Mouse (Mus musculus): ENCODE results near the gene Mob1a. TPM values are rescaled to one million over a fixed set of nuclear protein-coding genes. Genes with fewer than 3 reads are reported as not detected.

The Mob1a gene
- polyA plus RNA-seq (2016; fragmentation: Nextera tagmentation; extraction: Ambion mirVana): 65.4 and 68.7 TPM in 2 replicates

DNA sequence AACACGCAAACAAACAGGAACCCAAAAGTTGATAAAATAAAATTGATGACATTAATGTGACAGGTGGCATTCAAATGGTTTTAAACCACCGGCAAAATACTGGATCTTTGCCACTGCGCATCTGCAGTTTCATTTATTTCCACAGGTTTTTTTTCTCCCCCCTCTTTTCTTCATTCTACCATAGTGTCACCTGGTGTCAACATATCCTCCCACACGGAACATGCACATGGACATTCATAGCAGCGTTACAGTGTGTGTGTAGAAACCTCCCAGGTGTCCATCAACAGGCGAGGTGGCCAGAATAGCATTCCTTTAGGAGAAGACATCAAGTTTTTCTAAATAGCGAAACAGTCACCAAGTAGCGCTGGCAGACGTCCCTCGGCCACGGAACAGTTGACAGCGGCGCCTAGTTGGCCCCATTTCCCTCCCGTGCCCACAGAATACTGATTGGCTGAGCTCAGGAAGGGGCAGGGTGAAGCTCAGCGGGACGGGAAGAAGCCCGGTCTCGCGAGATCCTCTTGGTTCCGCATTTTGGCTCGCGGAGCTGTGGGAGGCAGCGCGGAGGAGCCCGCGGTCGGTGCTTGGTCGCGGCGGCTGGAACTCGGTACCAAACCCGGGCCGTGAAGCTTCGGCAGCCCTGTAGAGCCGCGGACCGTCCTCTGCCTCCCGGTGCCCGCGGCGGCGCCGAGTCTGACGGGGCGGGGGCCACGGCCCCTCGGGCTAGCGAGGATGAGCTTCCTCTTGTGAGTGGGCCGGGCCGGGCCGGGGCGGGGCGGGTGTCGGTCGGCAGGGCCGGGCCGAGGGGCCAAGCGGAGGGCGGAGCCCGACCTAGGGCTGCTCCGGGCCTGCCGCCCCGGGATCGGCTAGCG, at the start of gene Mob1a, which contains the start of gene Mthfd2:
Mob1a (plus strand) TSS at position 492 of the 869 bp plus-strand sequence.
Mthfd2 (minus strand) TSS at position 384 of the 869 bp plus-strand sequence.
- H3K27ac ChIP-seq: peak within 1 kb of the TSS; percentile 95
- H3K27me3 ChIP-seq: no peaks in the 10 kb centered on the region; the same call in 1 of the 2 replicates
- peak within 1 kb of the TSS; percentile 63 for H3K4me2 ChIP-seq
- peak within 1 kb of the TSS; percentile 92 for H3K4me3 ChIP-seq (replicated peaks)
- peak within 1 kb of the TSS; percentile 94 for H3K9ac ChIP-seq (replicated peaks)
- peaks cover 11% of the 10 kb centered on the region for H3K36me3 ChIP-seq
- H3K9me3 ChIP-seq: no peaks in the 10 kb centered on the region
- under 1% methylated on average over 64 of the region's 65 CpGs for WGBS
- peak; percentile 97 for ATAC-seq (ENCODE audit: insufficient number of reproducible peaks, insufficient read depth, low FRiP score, low TSS enrichment, low read depth)
- H3K4me1 ChIP-seq (replicated peaks): peaks cover 15% of the 10 kb centered on the region

DNA sequence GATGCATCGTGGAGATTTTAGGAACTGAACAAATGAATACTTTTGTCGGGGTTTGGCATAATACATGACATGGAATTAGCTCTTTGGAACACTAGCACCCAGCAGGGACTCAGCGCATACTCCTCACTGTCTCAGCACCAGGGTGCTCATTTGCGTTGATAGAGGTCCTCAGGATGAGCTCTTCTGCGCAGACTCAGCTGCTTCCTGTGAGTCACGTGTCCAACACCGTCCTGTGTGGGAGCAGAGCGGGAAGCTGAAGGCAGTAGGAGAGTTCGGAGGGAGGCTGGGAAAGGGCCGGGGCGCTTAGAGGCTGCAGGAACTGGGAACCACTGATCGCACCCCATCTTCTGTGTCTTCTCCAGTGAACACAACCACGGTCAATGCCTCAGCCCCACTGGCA, 48.7 kb upstream of the Mob1a start:
- H3K9ac ChIP-seq (replicated peaks): no peak overlapping the region
- no peak for ATAC-seq (ENCODE audit: insufficient number of reproducible peaks, insufficient read depth, low FRiP score, low TSS enrichment, low read depth)
- no peaks in the 10 kb centered on the region for H3K36me3 ChIP-seq
- no peak overlapping the region for H3K4me2 ChIP-seq
- no peaks in the 10 kb centered on the region for H3K4me1 ChIP-seq (replicated peaks)
- H3K27ac ChIP-seq: no peak overlapping the region
- no peak overlapping the region for H3K4me3 ChIP-seq (replicated peaks)
- no peaks in the 10 kb centered on the region; the same call in 1 of the 2 replicates for H3K27me3 ChIP-seq
- H3K9me3 ChIP-seq: peaks cover 6% of the 10 kb centered on the region
- 74% methylated on average over 13 of the region's 13 CpGs for WGBS

DNA sequence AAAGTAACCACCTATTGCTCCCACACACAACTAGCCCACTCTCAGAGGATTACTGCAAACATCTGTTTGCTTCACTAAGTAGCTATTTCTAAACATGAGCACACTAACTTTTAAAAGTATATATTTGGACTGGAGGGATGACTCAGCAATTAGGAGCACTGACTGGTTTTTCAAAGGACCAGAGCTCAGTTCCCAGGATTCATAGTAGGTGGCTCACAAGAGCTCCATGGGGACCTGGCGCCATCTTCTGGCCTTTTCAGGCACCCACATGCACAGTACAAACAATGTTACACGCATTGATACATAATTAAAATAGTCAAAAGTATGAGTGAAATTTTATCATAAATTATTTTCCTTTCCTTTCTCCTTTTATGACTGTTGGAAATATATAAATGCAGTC, 46.9 kb upstream of the Mob1a start:
- 27% methylated on average over 2 of the region's 2 CpGs for WGBS
- H3K36me3 ChIP-seq: no peaks in the 10 kb centered on the region
- no peaks in the 10 kb centered on the region for H3K4me1 ChIP-seq (replicated peaks)
- no peak for ATAC-seq (ENCODE audit: insufficient number of reproducible peaks, insufficient read depth, low FRiP score, low TSS enrichment, low read depth)
- peaks cover 6% of the 10 kb centered on the region for H3K9me3 ChIP-seq
- no peaks in the 10 kb centered on the region; the same call in 1 of the 2 replicates for H3K27me3 ChIP-seq
- no peak overlapping the region for H3K27ac ChIP-seq
- no peak overlapping the region for H3K4me3 ChIP-seq (replicated peaks)
- H3K4me2 ChIP-seq: no peak overlapping the region
- H3K9ac ChIP-seq (replicated peaks): no peak overlapping the region

DNA sequence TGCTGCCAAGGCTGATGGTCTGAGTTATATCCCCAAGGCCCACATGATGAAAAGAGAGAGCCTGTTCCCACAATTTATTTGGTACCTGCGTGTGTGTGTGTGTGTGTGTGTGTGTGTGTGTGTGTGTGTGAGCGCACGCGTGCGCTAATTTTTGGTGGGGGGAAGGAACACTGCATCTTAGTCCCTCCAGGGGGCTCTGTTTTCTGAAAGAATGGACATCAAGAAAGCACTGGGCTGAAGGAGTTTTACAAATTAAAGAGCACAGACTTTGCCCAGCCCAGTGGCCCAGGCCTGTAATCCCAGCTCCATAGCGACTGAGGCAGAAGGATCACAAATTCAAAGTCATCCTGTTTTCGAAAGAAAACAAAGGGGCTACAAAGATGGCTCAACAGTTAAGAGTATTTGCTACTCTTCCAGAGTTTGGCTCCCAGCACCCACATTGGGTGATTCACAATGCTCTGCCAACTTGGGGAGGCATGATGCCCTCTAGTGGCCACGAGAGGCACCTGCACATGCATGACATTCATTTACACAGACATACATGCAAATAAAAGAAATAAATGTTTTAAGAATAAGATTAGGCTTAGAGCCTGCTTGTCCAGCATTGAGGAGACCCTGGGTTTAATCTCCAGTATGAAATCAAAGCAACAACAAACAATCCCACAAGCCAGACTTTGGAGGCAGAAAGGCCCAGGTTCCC, 45.4 kb upstream of the Mob1a start:
- WGBS: 73% methylated on average over 8 of the region's 8 CpGs

DNA sequence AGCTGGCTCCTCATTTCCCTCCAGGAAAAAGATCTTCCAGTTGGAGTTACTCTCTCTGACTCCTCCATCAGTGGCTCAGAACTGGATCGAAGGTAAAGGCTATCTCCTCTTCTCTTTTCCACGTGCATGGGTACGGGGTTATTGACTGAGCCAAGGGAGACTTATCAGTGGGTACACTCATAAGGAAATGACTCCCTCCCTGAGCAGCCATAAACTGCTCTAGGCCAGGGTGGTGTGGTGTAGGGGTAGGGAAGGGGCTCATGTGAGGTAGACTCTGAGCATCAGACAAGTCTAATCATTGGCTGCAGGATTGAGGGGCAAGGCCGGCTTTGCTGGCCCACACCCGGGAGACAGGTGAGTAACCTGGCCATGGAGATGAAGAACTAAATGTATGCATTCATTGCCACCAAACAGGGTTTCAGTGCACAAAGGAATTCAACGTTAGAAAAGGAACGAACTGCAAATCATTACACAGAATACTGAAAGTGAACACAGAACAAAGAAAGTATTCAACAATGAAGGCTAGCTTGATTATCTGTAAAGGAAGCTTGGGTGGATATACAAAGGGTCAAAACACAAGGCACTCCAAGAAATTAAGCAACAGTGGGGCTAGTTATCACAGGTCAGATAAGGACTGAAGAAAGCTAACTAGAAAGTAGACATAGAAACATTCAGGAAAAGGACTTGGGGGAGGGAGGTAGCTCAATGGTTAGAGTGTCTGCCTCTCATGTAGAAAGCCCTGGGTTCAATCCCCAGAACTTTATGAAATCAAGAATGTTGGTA, 25.2 kb upstream of the Mob1a start:
- no peak overlapping the region for H3K9ac ChIP-seq (replicated peaks)

More for the DNA sequence above, 45.4 kb upstream of the Mob1a start:
- H3K27ac ChIP-seq: no peak overlapping the region
- H3K36me3 ChIP-seq: no peaks in the 10 kb centered on the region
- no peak for ATAC-seq (ENCODE audit: insufficient number of reproducible peaks, insufficient read depth, low FRiP score, low TSS enrichment, low read depth)
- no peak overlapping the region for H3K9ac ChIP-seq (replicated peaks)
- no peaks in the 10 kb centered on the region for H3K4me1 ChIP-seq (replicated peaks)
- no peak overlapping the region for H3K4me3 ChIP-seq (replicated peaks)
- H3K27me3 ChIP-seq: no peaks in the 10 kb centered on the region; the same call in 1 of the 2 replicates
- H3K9me3 ChIP-seq: peaks cover 6% of the 10 kb centered on the region
- no peak overlapping the region for H3K4me2 ChIP-seq

DNA sequence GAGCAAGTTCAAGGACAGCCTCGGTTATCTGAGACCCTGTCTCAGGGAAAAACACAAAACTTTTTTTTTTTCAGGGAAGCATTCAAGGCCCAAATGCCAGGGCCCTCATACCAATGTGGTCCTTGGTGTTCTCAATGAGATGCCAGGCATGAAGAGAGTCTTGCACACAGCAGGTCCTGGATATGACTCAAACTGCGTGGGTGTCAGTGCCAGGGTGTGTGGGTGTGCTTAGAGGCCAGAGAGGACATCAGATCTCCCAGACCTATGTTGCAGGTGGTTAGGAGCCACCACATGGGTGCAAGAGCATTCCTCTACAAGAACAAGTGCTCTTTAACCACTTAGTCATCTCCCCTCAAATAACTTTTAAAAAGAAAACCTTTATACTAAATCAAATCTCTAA, 24.5 kb upstream of the Mob1a start:
- Histone ChIP-seq H3K9me3 (no peaks in the 10 kb centered on the region), H3K27ac (no peak overlapping the region), H3K36me3 (peaks cover 20% of the 10 kb centered on the region), H3K4me1 (replicated peaks) (0 out of 2 replicates have a peak, but pooled peaks cover 9% of the 10 kb centered on the region), H3K4me3 (replicated peaks) (no peak overlapping the region), H3K9ac (replicated peaks) (no peak overlapping the region), H3K27me3 (no peaks in the 10 kb centered on the region), H3K4me2 (no peak overlapping the region)
- no peak for ATAC-seq (ENCODE audit: insufficient number of reproducible peaks, insufficient read depth, low FRiP score, low TSS enrichment, low read depth)
- WGBS: 89% methylated on average over 2 of the region's 2 CpGs

More for the DNA sequence above, 25.2 kb upstream of the Mob1a start:
- Histone ChIP-seq H3K27ac (no peak overlapping the region), H3K9me3 (no peaks in the 10 kb centered on the region), H3K4me2 (no peak overlapping the region), H3K36me3 (peaks cover 14% of the 10 kb centered on the region), H3K4me1 (replicated peaks) (0 out of 2 replicates have a peak, but pooled peaks cover 9% of the 10 kb centered on the region), H3K27me3 (no peaks in the 10 kb centered on the region), H3K4me3 (replicated peaks) (no peak overlapping the region)
- WGBS: 90% methylated on average over 7 of the region's 7 CpGs
- no peak for ATAC-seq (ENCODE audit: insufficient number of reproducible peaks, insufficient read depth, low FRiP score, low TSS enrichment, low read depth)

DNA sequence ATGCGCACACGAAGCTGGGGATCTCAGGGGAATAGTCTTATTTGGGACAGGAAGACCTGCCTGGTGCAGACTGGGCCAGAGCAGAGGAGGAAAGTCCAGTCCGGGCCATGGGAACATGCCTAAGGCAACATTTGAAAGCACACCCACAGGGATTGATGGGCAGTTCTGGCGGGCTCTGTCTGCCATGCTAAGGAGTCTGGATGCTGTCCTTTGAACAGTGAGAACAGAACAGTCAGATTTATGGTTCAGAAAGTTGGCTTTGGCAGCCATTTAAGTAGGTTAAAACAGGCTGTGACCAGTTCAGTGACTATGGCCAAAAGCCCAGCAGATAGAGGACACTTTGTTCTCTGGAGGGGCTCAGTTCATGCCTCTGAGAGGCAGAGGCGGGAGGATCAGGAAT, 23.6 kb upstream of the Mob1a start:
- H3K27ac ChIP-seq: no peak overlapping the region
- H3K27me3 ChIP-seq: no peaks in the 10 kb centered on the region
- peaks cover 30% of the 10 kb centered on the region for H3K36me3 ChIP-seq
- 0 out of 2 replicates have a peak, but pooled peaks cover 9% of the 10 kb centered on the region for H3K4me1 ChIP-seq (replicated peaks)
- H3K4me2 ChIP-seq: no peak overlapping the region
- no peak overlapping the region for H3K4me3 ChIP-seq (replicated peaks)
- H3K9me3 ChIP-seq: no peaks in the 10 kb centered on the region
- no peak for ATAC-seq (ENCODE audit: insufficient number of reproducible peaks, insufficient read depth, low FRiP score, low TSS enrichment, low read depth)
- 64% methylated on average over 5 of the region's 5 CpGs for WGBS
- no peak overlapping the region for H3K9ac ChIP-seq (replicated peaks)

DNA sequence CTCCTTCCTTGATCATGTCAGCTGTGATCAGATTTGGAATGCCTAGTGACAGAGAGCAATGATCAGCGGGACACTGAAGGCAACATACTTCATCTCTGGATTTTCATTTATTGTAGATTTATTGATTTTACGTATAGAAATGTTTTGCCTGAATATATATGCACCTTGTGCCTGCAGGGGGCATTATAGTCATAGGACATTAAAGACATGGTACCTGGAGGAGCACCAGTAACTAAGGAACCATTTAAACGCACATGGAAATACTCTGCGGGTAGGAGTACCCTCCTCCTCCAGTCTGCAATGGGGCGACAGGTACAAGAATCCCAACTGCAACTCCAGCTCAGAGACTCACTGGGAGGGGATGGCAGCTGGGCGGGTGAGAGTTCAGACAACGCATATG, 16.8 kb upstream of the Mob1a start:
- no peak overlapping the region for H3K27ac ChIP-seq
- WGBS: 93% methylated on average over 7 of the region's 7 CpGs
- no peak overlapping the region for H3K9ac ChIP-seq (replicated peaks)
- H3K4me2 ChIP-seq: no peak overlapping the region
- H3K4me3 ChIP-seq (replicated peaks): no peak overlapping the region
- peaks cover 82% of the 10 kb centered on the region for H3K36me3 ChIP-seq
- H3K4me1 ChIP-seq (replicated peaks): no peaks in the 10 kb centered on the region
- no peaks in the 10 kb centered on the region for H3K27me3 ChIP-seq
- no peak for ATAC-seq (ENCODE audit: insufficient number of reproducible peaks, insufficient read depth, low FRiP score, low TSS enrichment, low read depth)
- no peaks in the 10 kb centered on the region for H3K9me3 ChIP-seq

DNA sequence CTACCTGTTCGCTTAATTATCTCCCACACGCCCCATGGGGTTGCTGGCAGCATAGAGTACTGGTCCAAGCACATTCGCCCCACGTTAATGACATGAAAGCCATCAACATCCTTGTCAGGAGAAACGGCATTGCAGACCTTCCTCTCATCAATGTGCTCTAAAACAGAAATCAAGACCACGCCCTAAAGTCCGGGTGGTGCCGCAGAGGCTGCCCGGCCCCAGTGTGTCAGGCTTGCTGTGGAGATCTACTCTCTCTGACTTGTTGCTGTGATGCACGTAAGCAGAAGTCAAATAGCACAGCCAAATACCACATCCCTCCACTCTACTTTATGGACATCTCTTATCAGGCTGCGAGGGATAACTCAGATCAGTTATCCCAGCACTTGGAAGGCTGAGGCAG, 14.6 kb upstream of the Mob1a start:
- Histone ChIP-seq H3K4me1 (replicated peaks) (peaks cover 9% of the 10 kb centered on the region), H3K4me2 (no peak overlapping the region), H3K9ac (replicated peaks) (no peak overlapping the region), H3K4me3 (replicated peaks) (no peak overlapping the region), H3K9me3 (no peaks in the 10 kb centered on the region), H3K27ac (no peak overlapping the region), H3K36me3 (peaks cover 63% of the 10 kb centered on the region), H3K27me3 (no peaks in the 10 kb centered on the region)
- ATAC-seq (ENCODE audit: insufficient number of reproducible peaks, insufficient read depth, low FRiP score, low TSS enrichment, low read depth): no peak
- 92% methylated on average over 11 of the region's 11 CpGs for WGBS

DNA sequence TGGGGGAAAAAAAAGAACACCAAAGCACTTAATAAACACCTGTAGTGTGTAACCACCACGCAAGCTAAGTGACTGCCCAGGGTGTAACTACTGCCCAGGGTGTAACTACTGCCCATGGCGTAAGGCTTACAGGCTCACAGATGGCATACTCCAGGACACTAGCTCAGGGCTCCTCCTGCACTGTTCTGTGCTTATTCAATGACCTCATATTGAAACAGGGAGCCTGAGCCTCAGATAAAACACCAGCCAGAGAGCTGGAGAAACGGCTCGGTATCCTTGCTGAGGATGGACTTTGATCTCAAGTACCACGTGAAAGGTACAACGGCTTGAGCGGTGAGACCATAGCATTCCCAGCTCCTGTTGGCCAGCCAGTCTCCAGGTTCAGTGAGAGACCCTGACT, 13.8 kb upstream of the Mob1a start:
- no peak for ATAC-seq (ENCODE audit: insufficient number of reproducible peaks, insufficient read depth, low FRiP score, low TSS enrichment, low read depth)
- Histone ChIP-seq H3K27me3 (no peaks in the 10 kb centered on the region), H3K9ac (replicated peaks) (no peak overlapping the region), H3K4me1 (replicated peaks) (peaks cover 14% of the 10 kb centered on the region), H3K36me3 (peaks cover 55% of the 10 kb centered on the region), H3K27ac (no peak overlapping the region), H3K4me2 (no peak overlapping the region), H3K9me3 (no peaks in the 10 kb centered on the region), H3K4me3 (replicated peaks) (no peak overlapping the region)
- WGBS: 93% methylated on average over 7 of the region's 7 CpGs

DNA sequence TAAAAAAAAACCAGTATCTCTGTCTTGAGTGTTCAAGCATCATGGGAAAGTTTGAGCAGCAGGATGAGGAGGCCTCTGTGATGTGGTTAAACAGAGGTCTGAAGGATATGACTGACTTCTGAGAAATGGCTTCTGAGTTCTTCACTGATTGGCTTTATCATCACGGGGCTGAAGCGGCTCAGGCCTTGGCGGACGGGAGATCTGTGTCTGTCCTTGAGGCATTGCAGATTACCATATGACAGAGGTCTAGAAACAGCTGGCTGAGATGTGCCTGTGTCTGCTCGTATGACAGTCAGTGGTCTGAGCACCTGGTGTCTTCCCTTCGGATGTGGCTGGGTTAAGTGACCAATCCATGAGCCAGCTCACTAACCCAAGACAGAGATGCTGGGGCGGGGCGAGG, 13.3 kb upstream of the Mob1a start:
- no peak overlapping the region for H3K27ac ChIP-seq
- H3K4me2 ChIP-seq: no peak overlapping the region
- no peaks in the 10 kb centered on the region for H3K27me3 ChIP-seq
- peaks cover 14% of the 10 kb centered on the region for H3K4me1 ChIP-seq (replicated peaks)
- WGBS: 87% methylated on average over 8 of the region's 8 CpGs
- peaks cover 51% of the 10 kb centered on the region for H3K36me3 ChIP-seq
- ATAC-seq (ENCODE audit: insufficient number of reproducible peaks, insufficient read depth, low FRiP score, low TSS enrichment, low read depth): no peak
- H3K9ac ChIP-seq (replicated peaks): no peak overlapping the region
- no peak overlapping the region for H3K4me3 ChIP-seq (replicated peaks)
- H3K9me3 ChIP-seq: no peaks in the 10 kb centered on the region
